Mouse (Mus musculus): ENCODE measurements around the gene Sh3glb2.

GRCm38 (mm10) chr2:30311481-30311880 is 47.7 kb downstream of the Sh3glb2 start:
- TF ChIP-seq CTCF (IDR thresholded peaks at IDR 0.05) (no peak), EP300 (IDR thresholded peaks at IDR 0.05) (no peak)
